Mouse (Mus musculus) mature B cell (primary cell): Measurements from ENCODE around the gene Det1.

Experiments used
- in situ Hi-C: fragments of 300-500 bp; cut with MboI; formaldehyde crosslinking; loops from 2 replicates; pipeline ENCODE4 v1.14.3; 2019

The Det1 gene

DNA sequence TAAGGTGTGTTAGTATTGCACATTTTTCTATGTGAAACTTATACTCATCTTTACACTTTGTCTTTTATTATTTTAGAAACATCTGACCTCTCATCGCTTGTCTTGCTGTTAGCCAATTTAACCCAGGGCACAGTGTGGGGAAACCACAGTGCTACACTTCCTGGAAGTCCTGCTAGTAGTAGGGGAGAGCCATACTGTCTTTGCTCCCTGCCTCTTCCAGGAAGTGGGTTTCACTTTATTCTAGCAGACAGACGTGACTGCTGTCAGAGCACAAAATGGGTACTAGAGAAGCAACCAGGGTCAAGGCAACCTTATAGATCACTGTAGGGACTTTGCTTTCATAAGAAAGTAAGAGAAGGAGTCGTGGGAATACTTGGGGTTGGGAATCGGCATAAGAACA lies 7.0 kb upstream of the Det1 start:
- in situ Hi-C loops, result no loop called here

DNA sequence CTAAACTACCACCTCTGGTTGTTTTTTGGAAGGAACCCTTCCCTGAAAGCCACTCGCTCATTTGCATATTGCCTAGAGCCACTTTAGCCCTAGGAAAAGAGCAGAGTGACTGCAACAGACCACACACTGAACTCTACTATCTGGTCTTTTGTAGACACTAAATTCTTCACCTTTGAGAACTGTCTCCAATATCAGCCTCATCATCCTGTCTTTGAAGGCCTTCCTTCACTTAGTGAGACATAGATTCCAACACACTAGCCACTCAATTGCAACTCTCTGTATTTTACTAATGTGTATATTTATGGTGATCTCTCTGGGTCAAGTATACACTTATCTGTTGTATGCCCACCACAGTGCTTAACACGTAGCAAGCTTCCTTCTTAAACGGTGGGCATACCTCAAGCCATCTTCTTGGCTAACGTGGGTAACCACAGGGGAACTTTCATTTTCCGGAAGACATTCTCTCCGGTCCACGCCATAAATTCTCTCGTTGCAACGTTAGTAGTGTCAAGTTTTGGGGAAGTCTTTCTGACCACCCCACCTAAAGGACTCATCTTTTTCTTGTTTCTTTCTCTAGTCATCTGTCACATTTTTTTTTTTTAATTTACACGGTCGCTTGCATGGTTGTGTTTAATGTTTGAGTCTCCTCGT lies 872 bp downstream of the Det1 start:
- in situ Hi-C loops, result no loop called here

DNA sequence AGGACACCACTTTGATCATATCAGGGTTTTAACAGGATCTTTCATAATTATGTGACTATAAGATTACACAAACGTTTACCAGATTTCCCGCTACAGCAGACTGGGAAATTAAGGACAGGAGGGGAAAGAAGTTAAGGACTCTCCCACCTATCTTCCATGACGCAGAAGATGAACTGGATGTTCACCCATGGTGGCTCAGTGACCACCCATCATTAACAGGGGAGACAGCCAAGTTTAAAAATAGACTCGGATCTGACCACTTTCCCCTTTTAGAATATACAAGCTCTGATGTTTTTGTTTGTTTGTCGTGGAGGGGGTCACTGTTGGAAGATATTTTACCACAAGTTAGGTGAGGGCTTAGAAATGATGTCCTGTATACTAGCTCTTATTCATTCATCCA lies 5.5 kb downstream of the Det1 start:
- in situ Hi-C loops, result no loop called here

DNA sequence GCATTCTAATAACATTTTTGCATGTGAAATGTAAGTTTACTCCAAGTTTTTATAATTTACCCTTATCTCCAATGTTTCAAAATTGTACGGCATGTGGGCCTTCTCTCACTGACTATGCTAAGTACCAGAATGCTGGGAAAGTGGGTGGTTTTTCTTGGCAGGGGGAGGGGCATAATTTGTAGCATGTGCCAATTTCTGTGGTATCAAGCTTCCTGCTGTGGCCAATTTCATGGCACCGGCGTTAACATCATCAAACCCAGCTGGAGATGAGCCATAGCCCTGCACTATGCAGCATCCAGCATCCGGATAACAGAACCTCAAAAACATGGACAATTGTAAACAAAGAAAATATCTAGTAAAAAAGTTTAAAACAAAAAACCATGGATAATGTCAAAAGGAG lies 9.8 kb downstream of the Det1 start:
- in situ Hi-C loops, result no loop called here

DNA sequence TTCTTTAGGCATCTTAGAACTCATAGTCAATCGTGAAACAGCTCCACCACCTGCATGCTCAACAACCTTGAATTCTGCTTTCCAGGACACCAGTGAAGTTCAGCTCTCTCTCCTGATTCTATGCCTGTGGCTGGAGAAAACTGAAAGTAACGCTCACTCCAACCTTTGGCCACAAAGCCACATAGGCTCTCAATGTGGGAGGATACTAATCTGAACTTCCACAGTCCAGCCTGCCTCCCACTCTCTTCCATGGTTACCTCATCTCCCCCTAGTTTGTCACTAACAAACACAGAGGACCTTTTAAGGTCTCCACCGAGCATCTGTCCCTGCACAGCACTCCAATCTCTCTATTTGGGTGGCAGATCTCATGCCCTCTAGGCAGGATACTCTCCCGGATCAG lies 11.4 kb downstream of the Det1 start:
- in situ Hi-C loops, result no loop called here

DNA sequence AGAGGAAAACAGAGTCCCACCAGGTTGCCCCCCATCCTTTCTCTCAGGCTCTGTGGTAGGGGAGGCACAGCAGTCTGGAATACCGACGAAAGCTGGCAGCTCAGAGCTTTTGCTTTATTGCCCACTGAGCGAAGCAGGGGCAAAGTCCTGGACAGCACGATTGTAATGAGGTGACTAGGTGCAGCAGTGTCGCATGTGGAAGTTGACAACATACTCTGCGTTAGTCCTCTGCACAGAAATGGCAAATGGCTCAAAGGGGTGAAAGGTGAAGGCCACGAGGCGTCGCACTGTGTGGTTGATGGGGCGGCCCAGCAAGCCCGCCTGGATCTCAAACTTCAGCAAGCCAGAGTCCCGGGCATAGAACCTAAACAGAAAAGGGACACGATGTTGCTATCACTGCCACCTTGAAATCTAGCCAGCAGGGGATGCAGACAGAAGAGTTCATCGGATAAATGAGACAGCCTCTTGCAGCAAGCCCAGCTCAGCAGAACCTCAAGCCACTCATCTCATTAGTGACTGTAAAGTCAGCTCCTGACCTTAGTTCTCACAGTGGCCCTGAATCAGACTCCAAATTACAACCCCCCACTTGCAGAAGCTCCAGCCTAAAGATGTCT lies 19.2 kb downstream of the Det1 start:
- in situ Hi-C loops, result no loop called here

DNA sequence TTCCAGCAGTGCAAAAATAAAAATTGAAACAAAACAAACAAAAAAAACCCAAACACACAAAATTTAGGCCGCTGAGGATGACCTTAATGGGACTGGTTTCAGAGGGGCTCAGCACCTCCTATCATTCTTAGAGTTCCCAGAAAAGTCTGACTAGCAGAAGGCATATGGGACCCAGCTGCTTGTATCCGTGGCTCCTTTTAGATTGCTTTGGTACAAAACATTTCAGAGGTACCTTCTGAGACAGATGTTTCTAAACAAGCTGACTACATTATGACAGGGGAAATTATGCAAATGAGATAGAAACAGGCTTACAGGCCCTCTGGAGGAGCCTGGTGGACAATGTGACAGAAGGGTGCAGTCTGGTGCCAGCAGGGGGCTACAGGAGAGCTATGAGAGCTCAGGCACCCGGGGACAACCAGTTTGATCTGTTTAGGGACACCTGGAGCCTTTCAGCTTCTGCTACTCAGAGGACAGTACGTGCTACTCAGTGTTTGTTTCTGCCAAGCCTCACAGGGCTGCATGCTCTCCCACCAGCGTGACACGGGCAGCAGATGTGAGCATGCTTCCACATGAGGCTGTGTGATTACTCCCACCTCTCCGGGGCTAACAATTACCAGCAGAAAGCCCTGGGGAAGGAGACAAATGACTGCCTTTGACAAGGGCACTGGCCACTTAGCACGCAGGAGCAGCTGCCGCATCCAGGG lies 20.2 kb downstream of the Det1 start:
- in situ Hi-C loops, result no loop called here

DNA sequence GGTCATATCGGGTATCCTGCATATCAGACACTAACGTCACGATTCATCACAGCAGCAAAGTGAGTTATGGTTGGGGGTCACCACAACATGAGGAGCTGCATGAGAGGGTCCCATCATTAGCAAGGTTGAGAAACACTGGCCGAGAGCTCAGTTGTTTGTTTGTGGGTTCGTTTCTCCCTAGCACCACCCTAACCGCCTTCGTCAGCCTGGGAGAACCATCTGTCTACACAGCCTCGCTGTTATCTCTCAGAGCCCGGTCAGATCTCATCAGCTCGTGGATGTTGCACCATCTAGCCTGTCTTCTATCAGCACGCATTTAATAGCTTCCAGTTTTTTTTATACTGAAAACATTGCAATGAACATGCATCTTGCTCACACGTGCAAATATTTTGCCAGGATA lies 28.7 kb downstream of the Det1 start:
- in situ Hi-C loops, result no loop called here

DNA sequence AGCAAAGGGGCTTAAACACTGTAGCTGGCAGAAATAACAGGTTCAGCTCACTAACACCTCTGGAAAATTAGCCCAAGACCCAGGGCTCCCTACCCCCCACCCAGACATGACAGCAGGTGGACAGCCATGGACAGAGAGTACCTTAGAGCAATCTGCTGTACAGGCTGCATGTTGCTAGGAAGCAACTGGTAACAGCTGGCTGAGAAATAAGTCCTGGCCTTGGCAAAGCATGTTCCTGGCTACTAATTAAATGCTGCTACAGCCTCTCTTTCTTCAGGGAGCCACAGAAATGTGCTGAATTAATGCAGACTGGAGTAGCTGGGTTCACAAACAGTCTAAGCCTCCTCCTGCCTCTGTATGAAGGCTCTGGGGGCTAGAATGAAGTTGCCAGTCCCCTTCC lies 32.3 kb downstream of the Det1 start:
- in situ Hi-C loops, result no loop called here

DNA sequence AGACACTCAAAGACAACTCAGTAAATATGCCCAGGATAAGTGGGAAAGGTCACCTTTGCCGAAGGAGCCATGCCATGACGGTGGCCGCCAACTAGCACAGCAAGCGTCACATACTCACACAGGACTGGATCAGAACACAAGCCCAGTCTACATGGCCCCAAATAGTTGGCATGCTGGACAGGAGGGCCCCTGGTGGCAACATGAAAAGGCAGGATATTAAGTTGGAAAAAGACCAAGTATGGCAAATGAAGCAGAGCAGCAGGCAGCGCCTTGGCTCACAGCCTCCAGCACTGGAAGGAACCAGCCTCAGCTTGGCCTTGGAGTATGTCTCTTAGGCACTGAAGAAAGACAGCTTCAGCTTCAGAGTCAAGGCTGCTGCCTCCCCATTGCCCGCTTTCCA lies 33.3 kb downstream of the Det1 start:
- in situ Hi-C loops, result no loop called here

DNA sequence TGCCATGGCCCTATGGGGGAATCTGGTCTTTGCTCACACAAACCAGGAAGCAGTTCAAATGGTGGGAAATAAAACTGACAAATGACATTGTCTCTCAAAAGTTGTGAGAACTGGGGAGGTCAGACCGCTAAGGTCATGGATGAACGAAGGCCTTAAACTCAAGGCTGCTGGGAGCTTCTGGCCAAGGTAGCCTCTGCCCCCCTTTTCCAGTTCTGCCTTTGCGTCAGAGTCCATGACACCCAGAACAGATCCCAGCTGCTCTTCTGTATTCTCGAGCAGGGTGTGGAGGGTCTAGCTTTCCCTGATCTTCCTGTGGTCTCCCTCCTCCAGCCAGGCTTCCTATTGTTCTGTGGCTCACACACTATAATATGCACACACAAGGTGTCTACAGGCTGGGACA lies 39.9 kb downstream of the Det1 start:
- in situ Hi-C loops, result no loop called here

DNA sequence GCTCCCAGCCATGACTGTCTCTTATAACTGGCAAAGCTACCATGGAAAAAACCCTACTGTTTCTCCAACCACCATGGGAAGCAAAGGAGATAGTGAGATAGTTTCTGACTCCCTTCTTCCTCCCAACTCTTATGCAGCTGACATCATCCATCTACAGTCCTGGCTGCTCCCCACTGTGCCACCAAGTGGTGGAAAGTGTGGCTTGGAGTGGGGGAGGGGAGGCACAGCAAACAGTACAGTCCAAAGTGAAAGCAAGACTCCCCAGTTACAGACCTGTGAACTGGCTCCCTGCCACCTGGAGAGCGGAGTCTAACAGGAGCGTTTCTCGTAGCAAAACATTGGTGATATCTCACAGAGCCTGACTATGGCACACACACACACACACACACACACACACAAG lies 43.2 kb downstream of the Det1 start:
- in situ Hi-C loops, result no loop called here

DNA sequence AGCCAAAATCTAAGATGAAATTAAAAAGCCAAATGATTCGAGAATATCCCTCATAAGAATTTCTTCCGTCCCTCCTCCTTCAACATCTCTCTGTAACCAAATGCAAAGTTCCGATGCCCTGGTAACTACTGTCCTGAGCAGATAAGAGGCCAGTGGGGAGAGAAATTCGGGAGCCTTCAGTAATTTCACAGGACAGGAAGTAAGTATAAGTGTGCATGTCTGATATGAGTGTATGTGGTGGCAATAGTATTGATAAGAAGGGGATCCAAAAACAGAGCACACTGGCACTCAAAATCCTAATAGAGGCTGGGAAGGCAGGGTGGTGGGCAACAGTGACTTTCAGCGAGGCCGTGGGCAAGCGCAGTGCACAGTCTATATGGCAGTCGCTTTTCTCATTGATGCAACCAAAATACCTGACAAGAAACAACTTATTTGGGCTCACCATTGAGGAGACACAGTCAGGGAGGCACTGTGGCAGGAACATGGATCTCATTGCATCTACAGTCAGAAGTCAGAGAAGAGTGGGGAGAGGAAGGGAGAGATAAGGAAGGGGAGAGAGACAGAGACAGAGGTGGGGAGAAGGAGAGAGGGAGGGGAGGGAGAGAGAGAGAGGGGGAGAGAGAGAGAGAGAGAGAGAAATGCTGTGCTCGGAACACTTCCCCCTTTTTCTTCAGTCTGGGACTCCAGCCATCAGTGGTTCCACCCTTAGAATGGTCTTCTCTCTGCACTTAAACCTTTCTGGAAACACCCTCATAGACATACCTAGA lies 47.1 kb downstream of the Det1 start:
- in situ Hi-C loops, result no loop called here

DNA sequence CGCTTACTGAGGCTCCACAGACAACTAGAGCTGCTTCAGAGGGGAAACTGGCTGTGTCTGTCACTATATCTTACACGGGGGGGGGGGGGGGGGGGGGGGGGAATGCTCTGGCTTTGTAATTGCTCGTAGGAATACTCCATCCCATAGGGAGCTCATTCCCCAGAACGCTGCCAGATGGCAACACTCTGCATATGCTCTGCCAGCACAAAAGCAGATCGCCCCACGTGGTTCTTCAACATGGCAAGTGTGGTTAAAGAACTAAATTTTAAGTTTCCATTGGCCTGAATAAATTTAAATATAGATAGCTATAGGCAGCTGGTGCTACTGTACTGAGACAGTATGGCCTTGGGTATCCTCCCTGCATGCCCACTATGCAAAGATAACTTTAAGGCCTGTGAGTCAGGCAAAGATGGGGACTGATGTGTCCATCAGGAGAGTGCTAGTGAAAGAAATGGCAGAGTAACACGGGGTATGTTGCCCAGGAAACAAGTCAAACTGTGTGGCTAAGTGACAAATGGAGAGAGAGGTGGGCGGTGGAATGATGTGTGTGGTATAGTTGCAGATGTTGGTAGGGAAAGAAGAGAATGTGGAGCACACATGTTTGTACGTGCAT lies 49.1 kb downstream of the Det1 start:
- in situ Hi-C loops, result no loop called here

DNA sequence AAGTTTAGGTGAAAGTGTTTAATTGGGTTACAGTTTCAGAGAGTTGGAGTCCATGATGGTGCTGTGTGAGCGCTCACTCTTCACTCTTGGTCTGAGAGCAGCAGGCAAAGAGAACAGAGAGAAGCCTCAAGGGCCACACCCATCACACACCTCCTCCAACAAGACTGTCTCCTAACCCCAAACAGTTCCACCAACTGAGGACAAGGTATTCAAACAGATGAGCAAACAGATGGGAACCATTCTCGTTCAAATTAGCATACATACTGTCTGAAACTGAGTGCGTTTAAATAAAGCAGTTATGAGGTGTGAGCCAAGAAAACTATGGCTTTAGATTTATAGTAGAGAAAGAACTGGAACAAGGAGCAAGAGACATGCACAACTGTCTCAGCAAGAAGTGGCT lies 50.4 kb downstream of the Det1 start:
- in situ Hi-C loops, result no loop called here

DNA sequence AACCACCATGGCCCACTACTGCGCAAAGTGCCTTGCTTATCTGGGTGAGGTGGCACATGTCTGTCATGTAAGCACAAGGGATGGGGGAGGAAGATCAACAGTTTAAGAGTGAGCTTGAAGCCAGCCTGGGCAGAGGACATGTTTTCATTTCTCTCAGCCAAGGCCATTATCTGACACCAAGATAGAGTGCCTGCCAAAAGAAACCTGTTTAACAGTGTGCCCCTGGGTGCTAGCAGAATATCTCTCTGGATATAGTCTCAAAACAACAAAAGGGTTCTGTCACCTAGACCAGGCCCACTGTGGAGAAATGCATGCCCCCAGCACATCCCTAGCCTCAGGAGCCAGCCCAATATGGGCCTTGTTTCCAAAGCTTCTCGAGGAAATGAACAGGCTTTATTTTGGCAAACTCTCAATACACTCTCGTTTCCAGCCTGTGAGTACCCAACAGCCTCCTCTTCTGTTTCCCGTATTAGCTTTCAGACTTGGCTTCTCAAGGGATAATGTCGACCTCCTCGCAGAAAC lies 52.4 kb downstream of the Det1 start:
- in situ Hi-C loops, result loop anchor here (5.0 kb wide), 1 partner anchor 98 kb away; no protein-coding TSS in a partner anchor

DNA sequence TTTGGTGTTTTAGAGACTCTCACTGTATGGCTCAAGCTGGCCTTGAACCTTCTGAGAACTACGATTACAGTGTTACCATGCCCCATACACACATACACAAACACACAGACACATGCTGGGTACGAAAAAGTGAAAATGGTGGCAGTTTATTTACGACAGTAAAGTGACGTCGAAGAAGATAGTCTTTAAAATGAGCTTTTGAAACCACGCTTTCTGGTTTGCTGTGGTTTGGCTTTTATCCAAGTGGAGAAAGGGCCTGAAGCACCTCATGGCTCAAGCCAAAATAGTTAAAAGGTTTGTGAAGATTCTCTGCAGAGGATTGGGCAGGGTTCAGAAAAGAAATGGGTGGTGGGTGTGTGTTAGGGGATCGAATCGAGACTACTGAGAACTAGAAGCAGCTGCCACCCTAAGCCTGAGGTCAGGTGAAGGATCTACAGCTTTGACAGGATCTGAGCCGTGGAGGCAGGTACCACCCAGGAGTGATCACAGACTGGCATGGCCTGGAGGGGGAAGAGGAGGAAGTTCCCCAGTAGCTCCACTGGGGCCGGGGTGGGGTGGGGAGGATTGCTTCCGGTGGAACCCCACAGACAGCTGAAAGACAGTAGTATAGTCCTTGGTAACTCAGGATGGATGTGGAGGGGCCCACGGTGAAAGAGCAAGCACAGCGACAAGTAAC lies 53.0 kb downstream of the Det1 start:
- in situ Hi-C loops, result loop anchor here (5.0 kb wide), 1 partner anchor 98 kb away; no protein-coding TSS in a partner anchor

DNA sequence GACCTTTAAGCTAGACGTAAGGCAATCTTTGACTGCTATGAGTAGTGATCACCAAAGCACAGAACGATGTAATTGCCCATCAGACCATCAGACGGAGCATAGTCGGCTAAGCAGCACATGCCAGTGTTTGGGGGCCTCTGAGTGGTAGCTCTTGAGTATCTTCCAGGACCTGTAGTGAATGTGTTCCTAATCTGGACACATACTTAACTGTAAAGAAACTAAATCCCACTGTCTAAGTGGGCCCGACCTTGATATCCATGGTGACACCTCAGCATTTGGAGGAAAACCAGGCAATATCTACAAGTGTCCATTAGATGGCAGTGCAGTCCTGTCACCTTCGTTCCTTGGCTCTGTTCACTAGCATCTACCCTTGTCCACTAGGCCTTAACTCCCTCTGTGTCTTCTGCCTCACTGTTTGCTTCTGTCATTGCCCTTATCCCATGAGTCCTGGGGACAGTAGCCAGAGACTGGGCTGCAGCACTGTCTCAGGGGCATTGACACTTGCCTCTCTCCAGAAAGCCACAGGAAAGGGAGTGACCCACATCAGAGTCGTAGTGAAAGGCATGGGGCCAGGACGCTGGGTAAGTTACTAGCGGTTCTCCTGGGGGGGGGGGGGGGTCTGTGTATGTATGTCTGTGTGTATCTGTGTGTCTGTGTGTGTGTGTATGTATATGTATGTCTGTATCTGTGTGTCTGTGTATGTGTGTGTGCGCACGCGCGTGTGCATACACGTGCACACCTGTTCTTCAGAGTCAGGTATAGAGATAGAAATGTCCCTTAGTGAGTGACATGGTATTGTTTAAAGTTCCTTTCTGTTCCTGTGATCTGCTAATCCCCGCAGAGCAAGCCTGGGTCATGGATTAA lies 55.5 kb downstream of the Det1 start:
- in situ Hi-C loops, result loop anchor here (5.0 kb wide), 1 partner anchor 101 kb away; no protein-coding TSS in a partner anchor

DNA sequence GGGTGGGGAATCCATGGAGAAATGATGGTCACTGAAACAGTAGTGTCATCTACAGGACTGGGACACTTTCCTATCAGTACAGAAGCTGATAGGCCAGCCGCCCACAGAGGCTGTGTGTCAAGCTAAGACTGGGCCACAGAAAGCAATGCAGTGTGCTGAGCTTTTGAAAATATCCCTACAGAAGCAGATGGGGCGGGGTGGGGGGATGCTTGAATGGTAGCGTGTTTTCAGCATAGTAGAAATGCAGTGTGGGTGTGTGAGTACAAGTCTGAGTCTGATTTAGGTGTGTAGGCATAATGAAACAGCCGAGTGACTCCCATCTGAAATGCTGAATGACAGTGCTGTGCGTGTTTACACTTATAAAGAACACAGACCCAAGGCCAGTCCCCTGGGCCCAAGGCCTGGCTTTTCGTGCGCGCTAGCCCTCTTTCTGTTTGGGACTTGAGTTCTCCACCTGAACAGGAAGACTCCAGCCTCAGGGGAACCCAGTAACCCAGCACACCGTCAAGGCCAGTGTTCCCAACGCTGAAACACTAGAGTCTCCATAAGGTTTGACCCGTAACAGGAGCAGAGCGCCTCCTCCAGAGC lies 59.2 kb downstream of the Det1 start:
- in situ Hi-C loops, result no loop called here

DNA sequence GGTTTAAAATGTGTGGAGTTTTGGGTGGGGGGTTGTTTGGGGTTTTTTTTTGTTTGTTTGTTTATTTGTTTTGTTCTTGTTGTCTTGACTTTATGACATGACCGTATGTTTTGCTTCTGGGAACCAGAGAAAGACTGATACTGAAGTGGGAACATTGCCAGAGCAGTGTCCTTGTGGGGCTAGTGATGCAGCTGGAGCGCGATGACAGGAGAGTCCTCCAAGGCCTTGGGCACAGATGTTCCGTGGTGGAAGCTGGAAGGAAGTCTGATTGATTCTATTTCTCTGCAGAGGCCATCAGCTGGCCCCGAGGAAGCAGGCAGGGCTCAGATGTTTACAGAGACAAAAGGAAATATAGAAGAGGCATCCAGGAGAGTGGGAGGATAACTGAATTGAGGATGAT lies 61.2 kb downstream of the Det1 start:
- in situ Hi-C loops, result no loop called here
